Mouse (Mus musculus): ENCODE data around the gene Rarb. TPM values are rescaled to one million over a fixed set of nuclear protein-coding genes. Genes with fewer than 3 reads are reported as not detected.

Rarb gene
- total and polyA plus RNA-seq, 2 experiments from 2014 or later, result 8.5 to 14.4 TPM

- no peak overlapping the region for H3K4me3 ChIP-seq (ENCODE audit: low read depth, low read length)
- H3K27ac ChIP-seq (ENCODE audit: low read depth), result no peak overlapping the region
- no peaks in the 10 kb centered on the region for H3K36me3 ChIP-seq (replicated peaks; ENCODE audit: control insufficient read depth, insufficient read depth, low read length)
- no peak for ATAC-seq (ENCODE audit: insufficient read depth, low read depth)
- H3K4me1 ChIP-seq (ENCODE audit: control insufficient read depth, insufficient read depth), result no peaks in the 10 kb centered on the region
- no peaks in the 10 kb centered on the region for H3K27me3 ChIP-seq (ENCODE audit: control insufficient read depth, insufficient read depth, low read length)
- H3K4me2 ChIP-seq (ENCODE audit: low read depth, low read length), result no peak overlapping the region
- no peaks in the 10 kb centered on the region for H3K9me3 ChIP-seq (replicated peaks; ENCODE audit: control insufficient read depth, low read length)
- H3K9ac ChIP-seq (replicated peaks; ENCODE audit: low read depth, low read length), result no peak overlapping the region
- no peak for TF ChIP-seq CTCF (IDR thresholded peaks at IDR 0.05; ENCODE audit: low read depth)
- no peak for TF ChIP-seq EP300 (IDR thresholded peaks at IDR 0.05; ENCODE audit: low read depth)
- 78% methylated on average over 5 of the region's 5 CpGs for WGBS
- no peak for DNase-seq (ENCODE audit: low spot score)
Measured at GRCm38 (mm10) chr14:16525137-16525924, 293.6 kb downstream of the Rarb start.

- no peak overlapping the region for H3K9ac ChIP-seq (replicated peaks; ENCODE audit: low read depth, low read length)
- ATAC-seq (ENCODE audit: insufficient read depth, low read depth) (no peak), DNase-seq (ENCODE audit: low spot score) (no peak)
- no peak overlapping the region for H3K4me2 ChIP-seq (ENCODE audit: low read depth, low read length)
- no peak overlapping the region for H3K4me3 ChIP-seq (ENCODE audit: low read depth, low read length)
- no peaks in the 10 kb centered on the region for H3K27me3 ChIP-seq (ENCODE audit: control insufficient read depth, insufficient read depth, low read length)
- no peaks in the 10 kb centered on the region for H3K4me1 ChIP-seq (ENCODE audit: control insufficient read depth, insufficient read depth)
- no peaks in the 10 kb centered on the region for H3K9me3 ChIP-seq (replicated peaks; ENCODE audit: control insufficient read depth, low read length)
- TF ChIP-seq EP300 (IDR thresholded peaks at IDR 0.05; ENCODE audit: low read depth) (no peak), CTCF (IDR thresholded peaks at IDR 0.05; ENCODE audit: low read depth) (no peak)
- WGBS, result 95% methylated on average over 3 of the region's 3 CpGs
- H3K36me3 ChIP-seq (replicated peaks; ENCODE audit: control insufficient read depth, insufficient read depth, low read length), result no peaks in the 10 kb centered on the region
- no peak overlapping the region for H3K27ac ChIP-seq (ENCODE audit: low read depth)
Measured at GRCm38 (mm10) chr14:16522852-16523251, 296.1 kb downstream of the Rarb start.

DNA sequence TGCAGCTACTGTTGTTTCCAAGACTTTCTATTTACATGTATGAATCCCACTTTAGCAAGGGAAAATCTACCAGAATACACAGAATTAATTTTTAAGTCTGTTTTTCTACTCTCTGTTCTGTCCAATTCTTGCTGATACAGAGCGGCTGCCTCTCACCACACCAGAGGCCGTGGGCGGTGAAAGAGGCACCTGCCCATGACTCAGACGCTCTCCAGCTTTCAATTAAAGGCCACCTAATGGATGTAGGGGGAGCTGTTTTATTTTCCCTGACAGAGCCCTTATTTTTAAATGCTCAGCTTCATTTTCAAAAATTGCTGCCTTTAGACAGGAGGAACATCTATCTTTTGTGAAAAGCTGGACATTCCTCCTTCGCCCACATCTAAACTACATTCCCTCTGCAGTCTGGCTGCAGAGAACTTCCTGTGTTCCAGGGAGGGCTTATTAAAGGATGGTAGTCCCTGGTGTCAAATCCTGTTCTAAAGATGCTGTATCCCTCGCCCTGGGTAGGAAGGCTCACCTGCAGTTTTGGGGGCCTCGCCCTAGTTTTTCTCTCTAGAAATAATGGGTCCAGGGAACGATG, 299.3 kb downstream of the Rarb start:
- ATAC-seq (ENCODE audit: insufficient read depth, low read depth) (no peak), DNase-seq (ENCODE audit: low spot score) (no peak)
- H3K36me3 ChIP-seq (replicated peaks; ENCODE audit: control insufficient read depth, insufficient read depth, low read length), result no peaks in the 10 kb centered on the region
- TF ChIP-seq CTCF (IDR thresholded peaks at IDR 0.05; ENCODE audit: low read depth) (no peak), EP300 (IDR thresholded peaks at IDR 0.05; ENCODE audit: low read depth) (no peak)
- H3K4me2 ChIP-seq (ENCODE audit: low read depth, low read length), result no peak overlapping the region
- no peak overlapping the region for H3K4me3 ChIP-seq (ENCODE audit: low read depth, low read length)
- 71% methylated on average over 8 of the region's 8 CpGs for WGBS
- no peaks in the 10 kb centered on the region for H3K27me3 ChIP-seq (ENCODE audit: control insufficient read depth, insufficient read depth, low read length)
- no peak overlapping the region for H3K27ac ChIP-seq (ENCODE audit: low read depth)
- H3K9me3 ChIP-seq (replicated peaks; ENCODE audit: control insufficient read depth, low read length), result no peaks in the 10 kb centered on the region
- 0 out of 2 replicates have a peak, but pooled peaks cover 8% of the 10 kb centered on the region for H3K4me1 ChIP-seq (ENCODE audit: control insufficient read depth, insufficient read depth)
- H3K9ac ChIP-seq (replicated peaks; ENCODE audit: low read depth, low read length), result no peak overlapping the region

DNA sequence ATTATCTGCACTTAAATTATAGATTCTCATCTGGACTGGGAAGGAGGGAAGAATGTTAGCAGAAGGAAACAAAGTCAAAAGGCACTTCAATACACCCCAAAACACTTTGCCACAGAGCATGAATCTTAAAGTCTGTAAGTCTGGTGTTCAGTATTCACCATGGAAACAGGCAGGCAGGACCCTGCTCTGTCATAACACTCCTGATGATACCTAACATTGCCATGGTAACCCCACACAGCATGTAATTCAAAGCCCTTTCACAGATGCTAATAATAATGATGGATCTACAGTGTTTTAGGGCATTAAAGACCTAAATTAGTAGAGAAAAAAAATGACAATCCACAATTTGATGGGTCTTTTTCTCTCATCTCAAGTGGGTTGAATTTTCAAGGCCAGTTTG, 301.0 kb downstream of the Rarb start:
- no peak for ATAC-seq (ENCODE audit: insufficient read depth, low read depth)
- no peaks in the 10 kb centered on the region for H3K9me3 ChIP-seq (replicated peaks; ENCODE audit: control insufficient read depth, low read length)

GRCm38 (mm10) chr14:16515731-16516130, 303.2 kb downstream of the Rarb start:
- no peak overlapping the region for H3K4me3 ChIP-seq (ENCODE audit: low read depth, low read length)
- no peak overlapping the region for H3K27ac ChIP-seq (ENCODE audit: low read depth)
- 0 out of 2 replicates have a peak, but pooled peaks cover 8% of the 10 kb centered on the region for H3K4me1 ChIP-seq (ENCODE audit: control insufficient read depth, insufficient read depth)
- H3K9me3 ChIP-seq (replicated peaks; ENCODE audit: control insufficient read depth, low read length), result no peaks in the 10 kb centered on the region
- DNase-seq (ENCODE audit: low spot score), result no peak
- TF ChIP-seq CTCF (IDR thresholded peaks at IDR 0.05; ENCODE audit: low read depth) (no peak), EP300 (IDR thresholded peaks at IDR 0.05; ENCODE audit: low read depth) (no peak)
- H3K4me2 ChIP-seq (ENCODE audit: low read depth, low read length), result no peak overlapping the region
- H3K27me3 ChIP-seq (ENCODE audit: control insufficient read depth, insufficient read depth, low read length), result no peaks in the 10 kb centered on the region
- 54% methylated on average over 3 of the region's 3 CpGs for WGBS
- H3K9ac ChIP-seq (replicated peaks; ENCODE audit: low read depth, low read length), result no peak overlapping the region
- no peak for ATAC-seq (ENCODE audit: insufficient read depth, low read depth)
- 0 out of 2 replicates have a peak, but pooled peaks cover 4% of the 10 kb centered on the region for H3K36me3 ChIP-seq (replicated peaks; ENCODE audit: control insufficient read depth, insufficient read depth, low read length)

More for the DNA sequence above, 301.0 kb downstream of the Rarb start:
- Histone ChIP-seq H3K9ac (replicated peaks; ENCODE audit: low read depth, low read length) (no peak overlapping the region), H3K27me3 (ENCODE audit: control insufficient read depth, insufficient read depth, low read length) (no peaks in the 10 kb centered on the region), H3K4me3 (ENCODE audit: low read depth, low read length) (no peak overlapping the region), H3K4me2 (ENCODE audit: low read depth, low read length) (no peak overlapping the region), H3K4me1 (ENCODE audit: control insufficient read depth, insufficient read depth) (0 out of 2 replicates have a peak, but pooled peaks cover 8% of the 10 kb centered on the region), H3K27ac (ENCODE audit: low read depth) (no peak overlapping the region), H3K36me3 (replicated peaks; ENCODE audit: control insufficient read depth, insufficient read depth, low read length) (no peaks in the 10 kb centered on the region)
- no peak for TF ChIP-seq EP300 (IDR thresholded peaks at IDR 0.05; ENCODE audit: low read depth)
- no peak for TF ChIP-seq CTCF (IDR thresholded peaks at IDR 0.05; ENCODE audit: low read depth)
- no peak for DNase-seq (ENCODE audit: low spot score)

Measured in heart, postnatal 0 days (tissue).